Mouse (Mus musculus) heart, embryonic 14.5 days (tissue): ENCODE measurements at regions not wholly inside any gene's neighbourhood (a gene's known extent, or its start where the extent isn't known, plus 50 kb on each side); places are given as distances from the start of the nearest gene placed in this dataset.

ENCODE experiments used
- ATAC-seq: fragments of 200-750 bp; cut with Nextera tagmentation; 2 replicates; pipeline ENCODE4 v1.8.0; 2017; ENCODE audit warnings: low read depth, moderate TSS enrichment; ENCODE audit not compliant: insufficient number of reproducible peaks, insufficient read depth, low FRiP score
- H3K27ac ChIP-seq, 2 experiments: fragments of 200-500 bp in 1 of 2; fragments of 300-500 bp in 1 of 2; sonication (generic) in 1 of 2; replicated peaks in 1 of 2; 2 replicates each; pipeline ENCODE4 v1.5.1; 2012 to 2014; ENCODE audit warnings: low read depth in 2 of 2, low read length in 2 of 2, control low read depth in 1 of 2, mild to moderate bottlenecking in 1 of 2, mixed read lengths in 1 of 2; ENCODE audit not compliant: control insufficient read depth in 1 of 2, insufficient read depth in 1 of 2
- H3K27me3 ChIP-seq: fragments of 300-500 bp; sonication (generic); 2 replicates; pipeline ENCODE4 v1.6.1; 2014; ENCODE audit warnings: mild to moderate bottlenecking, low read length, control low read depth; ENCODE audit not compliant: control insufficient read depth, insufficient read depth
- H3K36me3 ChIP-seq: fragments of 300-500 bp; sonication (generic); 2 replicates; pipeline ENCODE4 v1.6.1; 2014; ENCODE audit warnings: mild to moderate bottlenecking, control low read depth, low read length, mixed read lengths; ENCODE audit not compliant: control insufficient read depth, insufficient read depth
- H3K4me1 ChIP-seq, 2 experiments: fragments of 200-500 bp in 1 of 2; fragments of 300-500 bp in 1 of 2; sonication (generic) in 1 of 2; 2 replicates each; pipeline ENCODE4 v1.6.1; 2012 to 2014; ENCODE audit warnings: low read length in 2 of 2, control low read depth in 1 of 2, mixed read lengths in 1 of 2; ENCODE audit not compliant: control insufficient read depth in 2 of 2, insufficient read depth in 2 of 2
- H3K4me2 ChIP-seq: fragments of 300-500 bp; sonication (generic); 2 replicates; pipeline ENCODE4 v1.6.1; 2014; ENCODE audit warnings: mild to moderate bottlenecking, low read length
- H3K4me3 ChIP-seq, 2 experiments: fragments of 200-500 bp in 1 of 2; fragments of 300-500 bp in 1 of 2; sonication (generic) in 1 of 2; 2 replicates each; pipeline ENCODE4 v1.5.1; 2012 to 2014; ENCODE audit warnings: low read length in 2 of 2, mild to moderate bottlenecking in 2 of 2, control low read depth in 1 of 2, low read depth in 1 of 2, moderate library complexity in 1 of 2; ENCODE audit not compliant: control insufficient read depth in 1 of 2, insufficient read depth in 1 of 2
- H3K9ac ChIP-seq: fragments of 300-500 bp; sonication (generic); 2 replicates; pipeline ENCODE4 v1.6.1; 2014; ENCODE audit warnings: mild to moderate bottlenecking, low read length
- H3K9me3 ChIP-seq: fragments of 300-500 bp; sonication (generic); 2 replicates; pipeline ENCODE4 v1.6.1; 2016; ENCODE audit warnings: low read length, control low read depth; ENCODE audit not compliant: control insufficient read depth
- WGBS: fragments of 180-500 bp; shearing (Covaris S2); extraction: QIAGEN DNeasy Blood & Tissue Kit; methylation state at CpG from one replicate; pipeline ENCODE4 v1.1.7; 2014; 5-methylcytosine and 5-hydroxymethylcytosine counted together

DNA sequence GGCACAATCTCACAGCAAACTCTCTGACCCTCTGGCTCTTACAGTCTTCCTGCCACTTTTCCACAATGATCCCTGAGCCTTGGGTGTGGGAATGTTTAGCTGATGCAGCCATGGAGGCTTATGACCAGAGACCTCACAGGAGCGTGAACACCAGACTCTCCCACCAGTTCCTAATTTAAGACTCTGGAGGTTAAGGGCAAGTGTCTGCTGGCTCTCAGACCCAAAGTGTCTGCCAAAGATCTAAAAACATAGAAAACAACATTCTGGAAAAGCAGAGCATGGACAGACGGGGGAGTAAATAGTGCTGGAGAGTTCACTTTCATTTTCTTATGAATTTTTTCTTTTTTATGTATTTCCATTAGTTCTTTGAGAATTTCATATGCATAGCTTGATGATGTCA is 440.7 kb downstream of the Adam3 start:
- no peaks in the 10 kb centered on the region for H3K4me1 ChIP-seq
- WGBS: 71% methylated on average over 2 of the region's 2 CpGs
- H3K9ac ChIP-seq: no peak overlapping the region
- no peak for ATAC-seq
- no peaks in the 10 kb centered on the region for H3K36me3 ChIP-seq
- H3K4me2 ChIP-seq: no peak overlapping the region
- H3K4me3 ChIP-seq: no peak overlapping the region
- no peaks in the 10 kb centered on the region for H3K27me3 ChIP-seq
- H3K27ac ChIP-seq: no peak overlapping the region
- H3K9me3 ChIP-seq: 0 out of 2 replicates have a peak, but pooled peaks cover 6% of the 10 kb centered on the region

DNA sequence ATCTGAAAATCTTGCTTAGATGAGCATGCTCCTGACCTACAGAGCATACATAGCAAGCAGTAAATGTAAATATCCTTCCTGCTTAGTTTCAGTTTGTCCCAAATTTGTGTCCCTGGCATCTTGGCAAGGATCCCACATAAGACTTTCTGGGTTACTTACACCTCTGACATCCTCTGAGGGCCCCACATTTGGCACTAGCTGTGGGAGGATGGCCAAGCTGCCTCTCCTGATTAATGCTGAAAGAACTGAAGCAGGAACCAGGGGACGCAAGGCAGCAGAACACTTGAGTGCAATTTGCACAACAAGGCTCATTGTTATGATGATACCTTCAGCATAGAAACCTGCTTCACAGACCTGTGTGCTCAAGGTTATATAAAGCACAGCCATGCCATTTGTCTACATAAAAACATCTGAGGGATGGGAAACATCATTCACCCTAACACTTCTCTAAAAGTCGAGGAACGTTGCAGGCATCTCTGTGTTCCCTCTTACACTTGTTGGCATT is 441.7 kb downstream of the Adam3 start:
- no peak overlapping the region for H3K27ac ChIP-seq
- H3K4me3 ChIP-seq: no peak overlapping the region
- no peak for ATAC-seq
- 79% methylated on average over 3 of the region's 3 CpGs for WGBS
- no peaks in the 10 kb centered on the region for H3K36me3 ChIP-seq
- H3K27me3 ChIP-seq: no peaks in the 10 kb centered on the region
- H3K4me2 ChIP-seq: no peak overlapping the region
- H3K9me3 ChIP-seq: 0 out of 2 replicates have a peak, but pooled peaks cover 6% of the 10 kb centered on the region
- H3K4me1 ChIP-seq: no peaks in the 10 kb centered on the region
- no peak overlapping the region for H3K9ac ChIP-seq

DNA sequence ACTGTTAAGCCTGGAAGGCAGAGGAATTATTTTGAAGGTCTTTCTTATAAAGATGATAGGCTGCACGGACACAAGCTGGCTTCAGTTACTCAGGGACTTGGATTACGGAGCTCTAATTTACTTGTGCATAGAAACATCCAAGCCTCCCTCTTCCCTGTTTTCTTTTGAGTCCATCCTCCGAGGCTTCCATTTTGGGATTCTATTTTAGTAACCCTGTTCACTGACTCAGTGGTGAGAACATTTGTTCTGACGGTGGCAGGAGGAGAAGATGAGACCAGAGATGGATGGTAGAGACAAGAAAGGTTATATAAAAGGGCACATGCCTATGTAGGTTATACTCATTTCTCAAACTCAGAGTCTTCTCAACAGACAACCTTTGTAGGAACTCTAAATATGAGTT is 445.4 kb downstream of the Adam3 start:
- H3K4me3 ChIP-seq: no peak overlapping the region
- H3K9ac ChIP-seq: no peak overlapping the region
- no peak overlapping the region for H3K27ac ChIP-seq
- no peaks in the 10 kb centered on the region for H3K4me1 ChIP-seq
- 78% methylated on average over 4 of the region's 4 CpGs for WGBS
- H3K4me2 ChIP-seq: no peak overlapping the region
- H3K27me3 ChIP-seq: no peaks in the 10 kb centered on the region
- no peaks in the 10 kb centered on the region for H3K36me3 ChIP-seq
- ATAC-seq: no peak
- H3K9me3 ChIP-seq: no peaks in the 10 kb centered on the region

DNA sequence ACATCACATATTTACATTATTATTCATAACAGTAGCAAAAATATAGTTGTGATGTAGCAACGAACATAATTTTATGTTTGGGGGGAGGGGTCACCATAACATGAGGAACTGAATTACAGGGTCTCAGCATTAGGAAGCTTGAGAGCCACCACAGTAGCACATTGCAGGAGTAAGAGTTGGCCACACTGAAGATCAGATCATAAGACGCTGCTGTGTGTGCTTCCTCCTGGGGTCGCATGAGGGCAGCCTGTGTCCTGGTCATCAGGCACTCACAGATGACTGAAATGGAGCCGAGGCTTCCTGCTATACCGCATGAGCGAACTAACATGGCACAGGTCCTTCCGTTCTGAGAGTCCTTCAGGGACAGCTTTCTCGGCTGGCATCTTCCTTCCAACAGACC is 447.3 kb downstream of the Adam3 start:
- no peak for ATAC-seq
- H3K9me3 ChIP-seq: no peaks in the 10 kb centered on the region
- no peaks in the 10 kb centered on the region for H3K36me3 ChIP-seq
- no peak overlapping the region for H3K9ac ChIP-seq
- H3K27ac ChIP-seq: no peak overlapping the region
- H3K4me2 ChIP-seq: no peak overlapping the region
- H3K4me1 ChIP-seq: no peaks in the 10 kb centered on the region
- 67% methylated on average over 8 of the region's 8 CpGs for WGBS
- H3K4me3 ChIP-seq: no peak overlapping the region
- H3K27me3 ChIP-seq: no peaks in the 10 kb centered on the region

DNA sequence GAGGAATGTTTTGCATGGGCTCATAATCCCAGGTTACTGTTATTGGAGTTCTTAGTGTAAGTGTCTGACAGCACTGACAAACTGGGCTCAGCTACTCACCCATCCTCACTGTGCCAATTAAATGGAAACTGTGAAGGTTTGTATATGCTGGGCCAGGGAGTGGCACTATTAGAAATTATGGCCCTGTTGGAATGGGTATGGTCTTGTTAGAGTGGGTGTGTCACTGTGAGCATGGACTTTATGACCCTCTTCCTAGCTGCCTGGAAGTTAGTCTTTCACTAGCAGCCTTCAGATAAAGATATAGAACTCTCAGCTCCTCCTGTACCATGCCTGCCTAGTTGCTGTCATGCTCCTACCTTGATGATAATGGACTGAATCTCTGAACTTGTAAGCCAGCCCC is 464.3 kb downstream of the Adam3 start:
- H3K4me2 ChIP-seq: no peak overlapping the region
- no peak overlapping the region for H3K27ac ChIP-seq
- H3K27me3 ChIP-seq: no peaks in the 10 kb centered on the region
- no peak overlapping the region for H3K4me3 ChIP-seq
- H3K9ac ChIP-seq: no peak overlapping the region
- no peak for ATAC-seq
- no peaks in the 10 kb centered on the region for H3K9me3 ChIP-seq
- no peaks in the 10 kb centered on the region for H3K4me1 ChIP-seq
- no peaks in the 10 kb centered on the region for H3K36me3 ChIP-seq

DNA sequence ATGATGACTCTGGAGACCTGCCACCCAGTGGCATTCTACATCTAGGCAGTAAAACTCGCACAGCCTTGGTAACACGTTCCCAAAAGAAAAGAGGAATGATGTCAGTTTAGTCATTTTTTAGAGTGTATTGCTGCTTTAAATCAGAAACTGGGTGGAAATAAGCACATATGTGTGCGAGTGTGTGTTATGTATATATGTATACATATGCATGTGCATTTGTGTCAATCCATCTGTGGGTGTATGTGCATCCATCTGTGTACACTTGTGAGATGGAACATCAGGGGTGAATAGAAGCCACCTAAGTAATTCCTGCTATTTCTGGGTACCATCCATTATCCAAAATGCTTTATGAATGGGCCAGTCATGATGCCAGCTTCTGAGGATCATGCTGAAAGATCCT is 467.0 kb downstream of the Adam3 start:
- Histone ChIP-seq H3K9me3 (no peaks in the 10 kb centered on the region), H3K4me1 (no peaks in the 10 kb centered on the region), H3K4me2 (no peak overlapping the region), H3K9ac (no peak overlapping the region), H3K27me3 (no peaks in the 10 kb centered on the region), H3K27ac (no peak overlapping the region), H3K36me3 (no peaks in the 10 kb centered on the region), H3K4me3 (no peak overlapping the region)
- 84% methylated on average over 3 of the region's 3 CpGs for WGBS
- no peak for ATAC-seq

DNA sequence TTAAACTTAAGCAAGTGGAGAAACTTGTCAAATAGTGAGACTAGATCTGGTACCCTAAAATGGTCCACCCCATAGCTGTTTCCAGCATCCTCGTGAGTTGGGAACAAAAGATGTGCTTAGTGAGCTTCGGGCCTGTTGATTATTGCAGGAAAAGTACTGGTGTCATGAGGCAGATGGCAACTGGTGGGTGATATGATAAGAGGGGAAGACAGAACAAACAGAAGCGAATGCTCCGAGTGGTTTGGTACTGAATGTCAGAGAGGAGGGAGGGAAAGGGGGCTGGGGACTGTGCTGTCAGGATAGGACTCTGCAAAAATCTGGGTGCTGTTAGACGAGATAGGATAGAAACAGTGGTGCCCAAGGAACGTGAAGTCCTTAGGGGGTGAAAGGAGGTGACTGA is 483.4 kb downstream of the Adam3 start:
- WGBS: 40% methylated on average over 6 of the region's 6 CpGs
- no peak for ATAC-seq

DNA sequence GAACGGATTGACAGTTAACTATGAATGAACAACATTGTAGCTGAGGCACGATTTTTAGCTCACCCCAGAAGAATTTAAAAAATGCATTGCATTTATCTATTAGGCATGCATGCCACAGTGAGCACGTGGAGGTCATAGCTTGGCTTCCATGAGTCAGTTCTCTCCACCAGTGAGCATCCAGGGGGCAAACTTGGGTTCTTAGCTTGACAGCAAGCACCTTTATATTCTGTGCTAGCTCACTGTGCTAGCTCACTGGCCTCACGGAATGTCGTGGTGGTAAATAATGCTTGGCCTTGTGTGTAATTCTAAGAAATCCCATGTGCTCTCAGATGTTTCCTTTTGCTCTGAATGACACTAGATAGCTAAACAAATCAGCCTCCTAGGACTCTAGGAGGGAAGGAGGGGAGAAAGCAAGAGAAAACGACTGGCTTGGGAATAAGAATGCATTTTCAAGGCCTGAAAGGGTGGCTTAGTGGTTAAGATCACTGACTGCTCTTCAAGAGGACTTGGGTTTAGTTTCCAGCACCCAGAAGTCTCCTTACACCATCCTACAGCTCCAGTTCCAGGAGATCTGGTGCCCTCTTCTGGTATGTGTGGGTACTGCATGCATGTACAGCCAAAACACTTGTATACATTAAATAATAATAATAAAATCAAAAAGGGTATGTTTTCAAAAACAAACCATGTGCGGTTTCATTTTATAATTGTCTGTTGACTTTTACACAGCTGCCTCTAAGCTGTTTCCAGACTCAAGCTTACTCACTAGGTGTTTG is 485.3 kb downstream of the Adam3 start:
- no peaks in the 10 kb centered on the region for H3K9me3 ChIP-seq
- H3K4me1 ChIP-seq: no peaks in the 10 kb centered on the region
- no peak overlapping the region for H3K4me3 ChIP-seq
- no peaks in the 10 kb centered on the region for H3K27me3 ChIP-seq
- ATAC-seq: no peak
- H3K4me2 ChIP-seq: no peak overlapping the region
- no peak overlapping the region for H3K9ac ChIP-seq
- H3K36me3 ChIP-seq: no peaks in the 10 kb centered on the region
- 65% methylated on average over 7 of the region's 7 CpGs for WGBS
- no peak overlapping the region for H3K27ac ChIP-seq

More for the DNA sequence above, 483.4 kb downstream of the Adam3 start:
- H3K27ac ChIP-seq: no peak overlapping the region
- no peaks in the 10 kb centered on the region for H3K27me3 ChIP-seq
- H3K9ac ChIP-seq: no peak overlapping the region
- no peaks in the 10 kb centered on the region for H3K4me1 ChIP-seq
- no peaks in the 10 kb centered on the region for H3K36me3 ChIP-seq
- H3K4me2 ChIP-seq: no peak overlapping the region
- H3K4me3 ChIP-seq: no peak overlapping the region
- H3K9me3 ChIP-seq: no peaks in the 10 kb centered on the region
